Mouse (Mus musculus): ENCODE results near the gene Odf2.
A peak's percentile ranks its signal among the peaks of the same experiment; 100 is the strongest.

The Odf2 gene

GRCm38 (mm10) chr2:29940073-29940472 is 51.1 kb downstream of the Odf2 start:
- DNase-seq = no peak

GRCm38 (mm10) chr2:29940826-29941225 is 51.8 kb downstream of the Odf2 start:
- DNase-seq = no peak

DNA sequence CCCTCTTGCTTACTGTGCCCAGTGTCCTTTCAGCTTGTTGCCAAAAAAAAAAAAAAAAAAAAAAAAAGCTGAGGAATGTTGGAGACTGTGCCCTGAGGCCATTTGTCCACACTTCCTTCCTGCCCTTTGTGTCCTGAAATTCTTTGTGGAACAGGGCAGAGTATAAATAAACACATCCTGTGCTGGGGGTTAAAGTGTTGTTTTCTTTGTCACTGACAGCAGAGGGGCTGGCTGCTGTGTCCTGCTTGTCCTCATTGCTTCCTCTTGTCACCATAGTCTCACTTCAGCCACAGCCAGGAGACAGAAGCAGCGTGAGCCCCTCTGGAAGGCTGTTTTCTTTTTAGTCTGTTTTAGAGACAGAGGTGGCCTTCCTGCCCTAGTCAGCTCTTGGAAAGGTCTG is 55.7 kb downstream of the Odf2 start:
- no peak for DNase-seq

DNA sequence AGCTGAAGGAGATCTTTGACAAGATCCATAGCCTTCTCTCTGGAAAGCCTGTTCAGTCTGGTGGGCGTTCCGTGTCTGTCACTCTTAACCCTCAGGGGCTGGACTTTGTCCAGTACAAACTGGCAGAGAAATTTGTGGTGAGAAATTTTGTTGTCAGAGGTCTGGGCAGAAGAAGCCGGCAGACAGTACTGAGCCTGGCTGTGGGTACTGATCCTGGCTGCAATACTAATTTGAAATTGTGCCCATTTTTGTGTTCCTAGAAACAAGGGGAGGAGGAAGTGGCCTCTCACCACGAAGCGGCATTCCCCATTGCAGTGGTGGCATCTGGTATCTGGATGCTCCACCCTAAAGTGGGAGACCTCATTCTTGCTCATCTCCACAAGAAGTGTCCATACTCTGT is 59.9 kb downstream of the Odf2 start:
- DNase-seq = no peak

GRCm38 (mm10) chr2:29961246-29961645 is 72.2 kb downstream of the Odf2 start:
- no peak for DNase-seq

DNA sequence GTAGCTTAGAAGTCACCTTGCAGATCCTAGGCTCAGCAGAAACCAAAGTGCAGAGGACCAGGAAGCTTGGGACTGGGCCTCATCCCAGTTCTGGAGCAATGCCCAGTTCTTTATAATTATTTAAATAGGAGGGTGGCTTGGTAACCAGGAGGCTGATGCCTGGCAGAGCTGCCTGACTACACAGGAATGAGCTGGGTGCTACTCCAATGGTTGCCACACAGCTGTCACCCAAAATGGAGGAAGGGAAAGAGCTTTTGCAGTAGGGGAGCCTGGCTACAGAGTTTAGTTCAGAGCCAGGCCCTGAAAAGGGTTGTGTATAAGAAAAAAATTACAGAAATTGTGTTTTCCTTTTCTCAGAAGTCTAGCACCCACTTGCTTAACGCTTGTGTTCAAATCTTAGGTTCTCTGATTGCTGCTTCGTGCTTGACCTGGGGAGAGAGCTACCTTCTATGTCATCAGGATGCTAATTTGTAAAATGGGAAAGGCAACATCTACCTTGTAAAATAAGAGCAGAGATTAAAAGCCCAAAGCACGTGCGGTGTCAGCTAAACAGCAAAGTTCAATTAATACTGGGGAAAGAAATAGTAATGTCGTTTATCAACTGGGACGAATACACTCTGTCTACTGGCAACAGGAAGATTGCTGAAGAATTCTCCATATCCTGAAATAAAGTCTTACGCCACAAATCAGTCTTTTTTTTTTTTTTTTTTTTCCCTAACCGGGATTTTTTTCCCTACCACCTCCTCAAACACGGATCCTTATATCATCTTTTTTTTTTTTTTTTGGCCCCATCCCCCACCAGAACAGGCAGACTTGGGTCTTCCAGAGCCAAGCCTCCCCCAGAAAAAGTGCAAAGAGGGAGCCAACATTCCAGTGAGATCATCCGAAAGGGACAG is 75.6 kb downstream of the Odf2 start:
- DNase-seq = peak; percentile 52 to 54

DNA sequence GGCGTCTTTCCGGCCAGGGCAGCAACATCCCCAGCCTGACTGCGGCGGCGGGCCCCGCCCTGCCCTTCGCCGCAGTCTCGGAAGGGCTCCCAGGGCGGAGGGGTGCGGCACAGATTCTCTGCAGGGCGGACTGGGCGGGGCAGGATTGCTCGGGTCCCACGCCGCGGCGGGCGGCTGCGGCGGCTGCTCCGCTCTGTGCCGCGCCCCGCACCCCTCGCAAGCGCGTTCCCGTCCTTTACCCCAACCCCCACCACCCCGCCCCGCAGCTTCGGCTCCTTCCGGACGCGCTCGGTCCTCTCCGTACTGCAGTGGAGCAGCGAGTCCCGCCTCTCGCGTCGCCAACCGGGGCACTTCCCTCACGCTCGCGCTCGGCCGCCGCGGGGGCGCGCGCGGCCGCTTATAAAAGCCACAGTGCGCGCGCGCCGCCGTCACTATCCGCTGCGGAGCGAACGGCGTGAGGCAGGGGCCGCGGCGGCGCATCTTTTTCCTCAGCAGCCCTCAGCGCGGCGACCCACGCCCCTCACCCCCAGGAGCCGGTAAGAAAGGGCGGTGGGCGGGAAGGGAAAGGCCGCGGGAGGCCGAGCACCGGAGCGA is 76.3 kb downstream of the Odf2 start, which contains the start of gene Sptan1:
Gene Sptan1, plus strand, starts transcription at position 311 of the 594 bp plus-strand sequence.
- DNase-seq = peak; percentile 100

DNA sequence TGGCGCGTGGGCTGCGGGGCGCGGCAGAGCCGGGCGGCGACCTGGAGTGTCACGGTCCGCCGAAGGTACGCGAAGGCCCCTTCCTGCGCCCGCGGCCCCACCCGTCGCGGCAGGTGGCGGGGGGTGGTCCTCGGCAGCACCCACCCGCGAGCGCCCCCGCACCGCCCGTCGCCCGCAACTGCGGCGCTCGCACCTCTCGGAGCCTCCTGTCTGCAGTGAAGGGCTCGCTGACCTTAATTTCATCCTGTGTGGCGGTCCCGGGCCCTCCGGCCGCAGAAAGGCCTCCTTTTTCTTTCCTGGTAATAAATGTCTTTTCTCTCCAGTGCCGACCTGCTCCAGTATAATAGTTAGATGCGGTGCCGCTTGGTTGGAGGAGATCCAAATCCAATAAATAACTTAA is 76.9 kb downstream of the Odf2 start:
- DNase-seq = peak; percentile 63 to 73

- DNase-seq = no peak
These were observed 77.8 kb downstream of the Odf2 start for GRCm38 (mm10) chr2:29966826-29967225.

DNA sequence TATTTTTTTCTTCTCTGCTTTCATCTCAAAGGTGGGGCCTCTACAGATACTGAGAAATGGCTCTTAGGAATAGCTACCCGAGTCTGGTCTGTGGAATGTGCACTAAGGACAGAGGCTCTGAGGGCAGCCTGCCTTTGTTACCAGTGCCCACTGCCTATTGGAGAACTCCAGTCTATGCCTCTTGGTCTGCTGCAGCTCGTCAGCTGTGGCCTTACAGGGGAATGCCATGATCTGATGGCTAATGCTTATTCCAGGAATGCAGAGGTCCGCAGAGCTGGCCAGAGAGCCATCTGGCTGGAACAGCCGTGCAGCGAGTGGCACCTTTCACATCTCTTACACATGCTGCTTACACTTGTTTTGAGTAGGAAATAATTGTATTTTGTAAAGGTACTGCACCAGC is 78.7 kb downstream of the Odf2 start:
- DNase-seq = no peak

DNA sequence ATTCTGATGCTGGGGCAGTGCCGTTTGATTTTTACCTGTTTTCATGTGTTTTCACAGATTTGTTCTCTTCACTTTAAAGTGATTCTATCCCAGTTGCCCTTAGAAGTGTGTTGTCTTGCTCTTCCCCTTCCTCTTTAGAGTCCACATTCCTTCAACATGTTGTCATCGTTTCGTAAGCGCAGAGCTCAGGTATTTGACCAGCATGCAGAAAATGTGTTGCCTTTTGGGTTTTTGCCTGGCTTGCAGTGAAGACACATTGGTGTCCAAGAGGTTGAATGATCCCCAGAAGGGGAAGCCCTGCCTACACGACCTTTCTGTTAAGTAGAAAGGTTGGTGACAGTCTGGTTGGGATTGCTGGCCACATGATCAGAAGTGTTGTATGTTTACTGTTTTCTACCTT is 79.6 kb downstream of the Odf2 start:
- DNase-seq = no peak

DNA sequence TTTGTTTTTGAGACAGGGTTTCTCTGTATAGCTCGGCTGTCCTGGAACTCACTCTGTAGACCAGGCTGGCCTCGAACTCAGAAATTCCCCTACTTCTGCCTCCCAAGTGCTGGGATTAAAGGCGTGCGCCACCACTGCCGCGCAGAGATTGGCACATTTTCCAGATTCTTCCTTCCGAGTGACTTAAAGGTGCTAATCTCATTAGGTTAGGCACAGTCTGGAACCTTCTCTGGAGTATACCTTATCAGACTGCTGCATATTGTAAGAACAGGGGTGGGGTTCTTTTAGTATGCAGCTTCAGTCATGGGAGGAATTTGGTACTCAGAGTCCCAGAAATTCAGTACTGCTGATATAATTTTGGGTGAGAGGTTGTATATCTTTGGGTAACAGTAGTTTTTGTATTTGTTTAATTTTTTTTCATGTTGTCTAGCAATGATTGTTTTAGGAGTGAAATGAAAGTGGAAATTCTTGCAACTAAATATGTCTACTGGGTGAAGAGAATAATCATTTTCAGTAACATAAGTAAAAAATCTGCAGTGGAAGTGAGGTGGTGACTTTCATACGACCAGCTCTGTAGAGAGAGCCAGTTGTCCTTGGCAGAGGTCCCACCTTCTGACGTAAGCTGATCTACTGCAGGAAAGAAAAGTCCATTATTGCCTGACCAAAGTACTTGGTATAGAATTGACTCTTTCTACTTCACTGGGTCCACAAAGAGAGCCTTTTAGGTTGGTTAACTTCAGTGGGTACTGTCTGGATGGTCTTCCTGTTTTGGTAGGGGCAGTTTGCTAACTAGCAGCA is 83.0 kb downstream of the Odf2 start:
- DNase-seq = peak; percentile 74 to 75

GRCm38 (mm10) chr2:29973525-29973924 is 84.5 kb downstream of the Odf2 start:
- DNase-seq = no peak

GRCm38 (mm10) chr2:29977307-29977706 is 88.3 kb downstream of the Odf2 start:
- peak; percentile 67 to 73 for DNase-seq

GRCm38 (mm10) chr2:29980661-29981060 is 91.6 kb downstream of the Odf2 start:
- DNase-seq = no peak

All from cerebellum, postnatal 14 days (tissue).